Mouse (Mus musculus): ENCODE results near the gene Pou6f2. TPM values are rescaled to one million over a fixed set of nuclear protein-coding genes. Genes with fewer than 3 reads are reported as not detected.

The Pou6f2 gene
- polyA plus RNA-seq, 1 experiment = not detected

DNA sequence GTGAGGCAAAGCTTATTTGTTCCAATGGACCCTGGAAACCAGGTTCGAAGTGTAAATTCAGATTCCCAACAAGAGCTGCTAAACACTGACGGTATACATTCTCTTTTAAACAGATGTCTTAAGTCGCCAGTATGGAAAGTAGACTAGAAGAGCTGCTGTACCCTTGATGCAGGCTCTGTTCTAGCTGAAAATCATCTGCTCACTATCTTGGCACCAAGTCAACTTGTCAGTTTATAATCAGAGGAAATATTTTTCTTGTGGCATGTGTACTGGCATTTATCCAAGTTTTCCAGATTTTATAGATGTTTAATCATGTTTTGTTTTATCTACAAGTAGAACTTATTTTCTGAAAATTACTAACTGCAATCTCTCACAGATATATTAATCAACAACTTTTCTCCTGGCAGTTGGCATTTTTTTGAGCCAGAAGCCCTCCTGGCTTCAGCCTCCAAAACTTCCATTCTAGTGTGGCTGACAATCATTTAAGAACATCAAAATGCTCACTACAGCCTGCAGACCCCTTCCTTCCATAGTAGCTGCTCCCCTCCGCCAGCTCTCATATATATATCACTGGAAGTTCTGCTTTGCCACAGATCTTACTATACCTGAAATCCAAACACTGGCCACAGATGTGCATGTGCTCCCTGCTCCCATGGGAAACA lies 107.1 kb downstream of the Pou6f2 start:
- TF ChIP-seq CTCF (IDR thresholded peaks at IDR 0.05; ENCODE audit: control insufficient read depth, insufficient read depth, low read length) = no peak
- TF ChIP-seq POLR2A (IDR thresholded peaks at IDR 0.05; ENCODE audit: borderline replicate concordance, control insufficient read depth, low read depth, low read length) = no peak
- Histone ChIP-seq H3K27ac (ENCODE audit: control insufficient read depth, insufficient read depth, low read depth, low read length, poor library complexity) (no peak overlapping the region), H3K4me3 (replicated peaks; ENCODE audit: control insufficient read depth, low read depth, low read length) (no peak overlapping the region), H3K4me1 (ENCODE audit: control insufficient read depth, insufficient read depth, low read length) (no peaks in the 10 kb centered on the region)
- 72% methylated on average over 4 of the region's 4 CpGs for WGBS

- 87% methylated on average over 7 of the region's 7 CpGs for WGBS
- TF ChIP-seq CTCF (IDR thresholded peaks at IDR 0.05; ENCODE audit: control insufficient read depth, insufficient read depth, low read length) (no peak), POLR2A (IDR thresholded peaks at IDR 0.05; ENCODE audit: borderline replicate concordance, control insufficient read depth, low read depth, low read length) (no peak)
- H3K4me1 ChIP-seq (ENCODE audit: control insufficient read depth, insufficient read depth, low read length) = no peaks in the 10 kb centered on the region
Observed at GRCm38 (mm10) chr13:18287536-18287935, 110.0 kb downstream of the Pou6f2 start.

DNA sequence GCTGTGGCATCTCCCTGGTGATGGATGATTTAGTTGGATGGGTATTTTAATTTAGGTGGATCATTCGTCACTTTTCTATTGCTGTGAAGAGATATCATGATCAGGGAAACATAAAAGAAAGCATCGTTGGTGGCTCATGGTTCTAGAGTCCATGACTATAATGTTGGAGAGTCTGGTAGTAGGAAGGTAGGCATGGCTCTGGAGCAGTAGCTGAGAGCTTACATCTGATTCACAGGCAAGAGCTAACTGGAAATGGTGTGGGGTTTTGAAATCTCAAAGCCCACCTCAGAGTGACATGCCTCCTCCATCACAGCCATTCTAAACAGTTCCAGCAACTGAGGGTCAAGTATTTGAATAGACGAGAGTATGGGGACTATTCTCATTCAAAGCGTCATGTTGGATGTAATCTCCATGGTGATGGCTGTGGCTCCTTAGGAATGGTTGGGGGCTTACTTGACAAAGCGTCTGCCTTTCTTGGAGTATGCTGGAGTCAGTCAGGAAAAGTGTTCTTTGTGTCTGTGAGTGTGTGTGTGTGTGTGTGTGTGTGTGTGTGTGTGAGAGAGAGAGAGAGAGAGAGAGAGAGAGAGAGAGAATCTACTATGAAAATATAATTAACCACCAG lies 115.0 kb downstream of the Pou6f2 start:
- TF ChIP-seq POLR2A (IDR thresholded peaks at IDR 0.05; ENCODE audit: borderline replicate concordance, control insufficient read depth, low read depth, low read length) = no peak
- TF ChIP-seq CTCF (IDR thresholded peaks at IDR 0.05; ENCODE audit: control insufficient read depth, insufficient read depth, low read length) = no peak
- WGBS = 81% methylated on average over 5 of the region's 5 CpGs
- Histone ChIP-seq H3K4me3 (replicated peaks; ENCODE audit: control insufficient read depth, low read depth, low read length) (no peak overlapping the region), H3K27ac (ENCODE audit: control insufficient read depth, insufficient read depth, low read depth, low read length, poor library complexity) (no peak overlapping the region), H3K4me1 (ENCODE audit: control insufficient read depth, insufficient read depth, low read length) (no peaks in the 10 kb centered on the region)

More at GRCm38 (mm10) chr13:18287536-18287935, 110.0 kb downstream of the Pou6f2 start:
- H3K4me3 ChIP-seq (replicated peaks; ENCODE audit: control insufficient read depth, low read depth, low read length) = no peak overlapping the region
- no peak overlapping the region for H3K27ac ChIP-seq (ENCODE audit: control insufficient read depth, insufficient read depth, low read depth, low read length, poor library complexity)

DNA sequence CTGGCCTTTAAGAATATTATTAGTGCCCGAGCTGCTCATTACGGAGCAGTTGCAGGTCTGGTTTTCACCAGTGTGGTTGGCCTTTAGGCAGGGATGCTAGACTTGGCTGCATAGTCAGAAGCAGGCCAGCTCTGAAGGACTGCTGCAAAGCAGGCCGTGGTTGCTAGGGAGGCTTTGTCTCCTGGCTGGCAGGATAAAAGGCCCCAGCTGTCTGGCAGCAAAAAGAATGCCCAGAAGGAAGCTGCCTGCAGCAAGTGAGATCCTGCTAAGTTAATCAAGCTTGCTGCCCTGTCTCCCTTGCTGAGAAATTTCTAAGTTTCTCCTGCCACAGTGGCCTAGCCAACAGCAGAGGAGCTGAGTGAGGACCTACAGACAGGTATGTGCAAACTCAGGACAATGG lies 116.4 kb downstream of the Pou6f2 start:
- whole genome bisulfite sequencing = 63% methylated on average over 3 of the region's 3 CpGs
- TF ChIP-seq POLR2A (IDR thresholded peaks at IDR 0.05; ENCODE audit: borderline replicate concordance, control insufficient read depth, low read depth, low read length) = no peak
- no peak for TF ChIP-seq CTCF (IDR thresholded peaks at IDR 0.05; ENCODE audit: control insufficient read depth, insufficient read depth, low read length)
- no peak overlapping the region for H3K27ac ChIP-seq (ENCODE audit: control insufficient read depth, insufficient read depth, low read depth, low read length, poor library complexity)

GRCm38 (mm10) chr13:18253131-18253530 lies 144.4 kb downstream of the Pou6f2 start:
- no peak overlapping the region for H3K27ac ChIP-seq (ENCODE audit: control insufficient read depth, insufficient read depth, low read depth, low read length, poor library complexity)
- H3K4me3 ChIP-seq (replicated peaks; ENCODE audit: control insufficient read depth, low read depth, low read length) = no peak overlapping the region
- no peak for TF ChIP-seq POLR2A (IDR thresholded peaks at IDR 0.05; ENCODE audit: borderline replicate concordance, control insufficient read depth, low read depth, low read length)
- H3K4me1 ChIP-seq (ENCODE audit: control insufficient read depth, insufficient read depth, low read length) = no peaks in the 10 kb centered on the region
- WGBS = 85% methylated on average over 3 of the region's 3 CpGs

More for the DNA sequence above, 116.4 kb downstream of the Pou6f2 start:
- H3K4me1 ChIP-seq (ENCODE audit: control insufficient read depth, insufficient read depth, low read length) = no peaks in the 10 kb centered on the region
- H3K4me3 ChIP-seq (replicated peaks; ENCODE audit: control insufficient read depth, low read depth, low read length) = no peak overlapping the region

DNA sequence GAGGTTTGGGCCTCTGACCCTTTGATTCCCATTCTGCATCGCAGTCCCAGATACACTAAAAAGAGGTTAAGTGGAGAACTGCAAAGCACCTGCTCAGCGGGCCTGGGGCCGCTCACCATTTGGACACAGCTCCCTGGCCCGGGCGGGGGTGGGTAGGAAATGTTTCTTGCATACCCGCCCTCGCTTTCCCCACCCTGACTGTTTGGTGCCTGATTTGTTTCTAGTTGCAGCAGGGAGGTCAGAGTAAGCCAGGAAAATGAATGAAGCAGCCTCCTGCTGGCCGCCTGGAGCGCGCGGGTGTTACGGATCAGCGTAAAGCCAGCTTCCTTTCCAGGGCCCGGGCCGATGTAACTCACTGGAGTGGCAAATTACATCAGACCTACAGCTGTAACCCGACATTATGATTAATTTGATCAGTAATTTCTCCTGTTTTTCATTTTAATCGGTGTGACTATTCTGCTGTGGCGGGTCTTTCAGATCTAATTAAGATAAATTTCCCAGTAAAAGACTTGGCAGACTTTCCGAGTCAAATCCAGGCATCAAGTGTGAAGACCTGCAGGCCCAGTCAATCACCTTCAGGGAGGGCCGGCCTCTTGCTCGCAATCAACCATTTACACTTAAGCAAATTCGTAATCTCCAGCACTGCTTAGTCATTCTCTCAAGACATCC lies 178.8 kb downstream of the Pou6f2 start:
- no peak overlapping the region for H3K4me3 ChIP-seq (replicated peaks; ENCODE audit: control insufficient read depth, low read depth, low read length)
- TF ChIP-seq CTCF (IDR thresholded peaks at IDR 0.05; ENCODE audit: control insufficient read depth, insufficient read depth, low read length) = no peak
- no peak for TF ChIP-seq POLR2A (IDR thresholded peaks at IDR 0.05; ENCODE audit: borderline replicate concordance, control insufficient read depth, low read depth, low read length)
- 42% methylated on average over 22 of the region's 22 CpGs for WGBS
- H3K27ac ChIP-seq (ENCODE audit: control insufficient read depth, insufficient read depth, low read depth, low read length, poor library complexity) = no peak overlapping the region
- no peaks in the 10 kb centered on the region for H3K4me1 ChIP-seq (ENCODE audit: control insufficient read depth, insufficient read depth, low read length)

- no peak overlapping the region for H3K4me3 ChIP-seq (replicated peaks; ENCODE audit: control insufficient read depth, low read depth, low read length)
- no peaks in the 10 kb centered on the region for H3K4me1 ChIP-seq (ENCODE audit: control insufficient read depth, insufficient read depth, low read length)
- 87% methylated on average over 14 of the region's 14 CpGs for WGBS
- TF ChIP-seq CTCF (IDR thresholded peaks at IDR 0.05; ENCODE audit: control insufficient read depth, insufficient read depth, low read length) (no peak), POLR2A (IDR thresholded peaks at IDR 0.05; ENCODE audit: borderline replicate concordance, control insufficient read depth, low read depth, low read length) (no peak)
- H3K27ac ChIP-seq (ENCODE audit: control insufficient read depth, insufficient read depth, low read depth, low read length, poor library complexity) = no peak overlapping the region
Observed at GRCm38 (mm10) chr13:18211242-18211641, 186.2 kb downstream of the Pou6f2 start.

DNA sequence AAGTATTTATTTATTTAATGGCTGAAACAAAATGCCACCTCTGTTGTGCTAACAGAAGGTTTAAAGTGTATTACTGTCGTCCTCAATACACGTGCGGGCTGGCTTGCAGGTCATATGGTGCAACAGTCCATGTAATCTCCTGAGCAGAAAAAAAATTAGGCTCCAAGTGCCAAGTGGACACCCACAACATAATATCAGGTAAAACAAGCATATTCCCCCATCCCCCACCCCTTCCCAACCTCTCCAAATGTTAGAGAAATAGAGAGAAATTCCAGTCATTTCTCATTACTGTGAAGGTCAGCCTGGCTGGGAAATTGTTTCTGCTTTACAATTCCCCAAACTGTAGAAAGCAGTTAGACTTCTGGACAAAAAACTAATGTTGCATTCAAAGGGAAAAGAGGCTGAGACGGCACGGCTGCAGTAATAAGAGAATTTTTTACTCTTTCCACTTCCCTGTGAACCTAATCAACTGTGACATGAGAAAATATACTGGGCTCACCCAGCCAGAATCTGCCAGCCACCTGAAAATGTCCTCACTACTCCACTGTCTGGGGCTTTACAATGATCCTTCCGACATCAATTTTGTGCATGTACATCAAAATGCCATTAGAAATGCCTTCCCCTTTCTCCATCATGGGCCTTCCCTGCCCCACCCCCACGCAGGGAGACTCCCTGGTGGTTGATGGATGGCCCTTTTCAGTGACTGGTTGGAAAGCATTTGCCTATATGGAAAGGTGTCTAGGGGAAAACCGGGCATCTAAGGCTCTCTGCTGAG lies 192.8 kb downstream of the Pou6f2 start:
- Histone ChIP-seq H3K4me3 (replicated peaks; ENCODE audit: control insufficient read depth, low read depth, low read length) (no peak overlapping the region), H3K4me1 (ENCODE audit: control insufficient read depth, insufficient read depth, low read length) (no peaks in the 10 kb centered on the region), H3K27ac (ENCODE audit: control insufficient read depth, insufficient read depth, low read depth, low read length, poor library complexity) (no peak overlapping the region)
- TF ChIP-seq CTCF (IDR thresholded peaks at IDR 0.05; ENCODE audit: control insufficient read depth, insufficient read depth, low read length) (no peak), POLR2A (IDR thresholded peaks at IDR 0.05; ENCODE audit: borderline replicate concordance, control insufficient read depth, low read depth, low read length) (no peak)
- 68% methylated on average over 8 of the region's 8 CpGs for WGBS

Measured in bone marrow, adult 2 months (tissue).